Mouse (Mus musculus): ENCODE data around the gene Stip1. TPM values are rescaled to one million over a fixed set of nuclear protein-coding genes. Genes with fewer than 3 reads are reported as not detected.
"Not testable (repeated sequence)": the region's sequence is repeated elsewhere in the genome, so short reads cannot be mapped to it uniquely, and the experiment has no call there.

Stip1 gene
- polyA plus RNA-seq, 1 experiment from 2014 or later, result 104 TPM

GRCm38 (mm10) chr19:7075336-7075735 lies 35.6 kb upstream of the Stip1 start:
- not testable (repeated sequence) for H3K9ac ChIP-seq (ENCODE audit: low read depth, low read length); H3K4me3 ChIP-seq (ENCODE audit: low read depth, low read length); H3K36me3 ChIP-seq (ENCODE audit: control insufficient read depth, insufficient read depth); H3K9me3 ChIP-seq (replicated peaks; ENCODE audit: control insufficient read depth, low read length); H3K4me1 ChIP-seq (ENCODE audit: control insufficient read depth, low read depth, low read length); H3K4me2 ChIP-seq (ENCODE audit: low read depth, low read length); ATAC-seq (ENCODE audit: low read depth); H3K27ac ChIP-seq (ENCODE audit: low read length)
- H3K27me3 ChIP-seq (ENCODE audit: control insufficient read depth, insufficient read depth, low read depth, low read length), result peaks cover 10% of the 10 kb centered on the region
- 72% methylated on average over 11 of the region's 11 CpGs for WGBS (ENCODE audit: insufficient replicate concordance)

GRCm38 (mm10) chr19:7073997-7074781 lies 34.4 kb upstream of the Stip1 start:
- Histone ChIP-seq H3K36me3 (ENCODE audit: control insufficient read depth, insufficient read depth) (no peaks in the 10 kb centered on the region), H3K9ac (ENCODE audit: low read depth, low read length) (no peak overlapping the region), H3K4me1 (ENCODE audit: control insufficient read depth, low read depth, low read length) (no peaks in the 10 kb centered on the region; the same call in 1 of the 2 replicates), H3K9me3 (replicated peaks; ENCODE audit: control insufficient read depth, low read length) (no peaks in the 10 kb centered on the region), H3K27me3 (ENCODE audit: control insufficient read depth, insufficient read depth, low read depth, low read length) (peaks cover 21% of the 10 kb centered on the region), H3K27ac (ENCODE audit: low read length) (no peak overlapping the region), H3K4me3 (ENCODE audit: low read depth, low read length) (no peak overlapping the region), H3K4me2 (ENCODE audit: low read depth, low read length) (no peak overlapping the region)
- 67% methylated on average over 12 of the region's 12 CpGs for WGBS (ENCODE audit: insufficient replicate concordance)
- ATAC-seq (ENCODE audit: low read depth), result no peak

GRCm38 (mm10) chr19:7072221-7072620 lies 32.5 kb upstream of the Stip1 start:
- ATAC-seq (ENCODE audit: low read depth), result no peak
- Histone ChIP-seq H3K27ac (ENCODE audit: low read length) (no peak overlapping the region), H3K27me3 (ENCODE audit: control insufficient read depth, insufficient read depth, low read depth, low read length) (peaks cover 25% of the 10 kb centered on the region), H3K4me2 (ENCODE audit: low read depth, low read length) (no peak overlapping the region), H3K9ac (ENCODE audit: low read depth, low read length) (no peak overlapping the region), H3K36me3 (ENCODE audit: control insufficient read depth, insufficient read depth) (no peaks in the 10 kb centered on the region), H3K4me1 (ENCODE audit: control insufficient read depth, low read depth, low read length) (peaks cover 9% of the 10 kb centered on the region), H3K9me3 (replicated peaks; ENCODE audit: control insufficient read depth, low read length) (no peaks in the 10 kb centered on the region), H3K4me3 (ENCODE audit: low read depth, low read length) (no peak overlapping the region)
- WGBS (ENCODE audit: insufficient replicate concordance), result 62% methylated on average over 6 of the region's 6 CpGs

- H3K4me1 ChIP-seq (ENCODE audit: control insufficient read depth, low read depth, low read length), result peaks cover 20% of the 10 kb centered on the region
- no peaks in the 10 kb centered on the region for H3K9me3 ChIP-seq (replicated peaks; ENCODE audit: control insufficient read depth, low read length)
- H3K9ac ChIP-seq (ENCODE audit: low read depth, low read length), result no peak overlapping the region
- H3K27me3 ChIP-seq (ENCODE audit: control insufficient read depth, insufficient read depth, low read depth, low read length), result peaks cover 25% of the 10 kb centered on the region
- no peak overlapping the region for H3K27ac ChIP-seq (ENCODE audit: low read length)
- ATAC-seq (ENCODE audit: low read depth), result no peak
- H3K4me2 ChIP-seq (ENCODE audit: low read depth, low read length), result no peak overlapping the region
- 25% methylated on average over 4 of the region's 4 CpGs for WGBS (ENCODE audit: insufficient replicate concordance)
- no peaks in the 10 kb centered on the region for H3K36me3 ChIP-seq (ENCODE audit: control insufficient read depth, insufficient read depth)
- no peak overlapping the region for H3K4me3 ChIP-seq (ENCODE audit: low read depth, low read length)
Measured at GRCm38 (mm10) chr19:7070775-7071174, 31.0 kb upstream of the Stip1 start.

- Histone ChIP-seq H3K36me3 (ENCODE audit: control insufficient read depth, insufficient read depth) (no peaks in the 10 kb centered on the region), H3K4me3 (ENCODE audit: low read depth, low read length) (no peak overlapping the region), H3K4me2 (ENCODE audit: low read depth, low read length) (no peak overlapping the region), H3K27me3 (ENCODE audit: control insufficient read depth, insufficient read depth, low read depth, low read length) (peaks cover 25% of the 10 kb centered on the region), H3K4me1 (ENCODE audit: control insufficient read depth, low read depth, low read length) (peaks cover 20% of the 10 kb centered on the region), H3K9me3 (replicated peaks; ENCODE audit: control insufficient read depth, low read length) (no peaks in the 10 kb centered on the region), H3K27ac (ENCODE audit: low read length) (no peak overlapping the region), H3K9ac (ENCODE audit: low read depth, low read length) (no peak overlapping the region; the same call in 1 of the 2 replicates)
- WGBS (ENCODE audit: insufficient replicate concordance), result 26% methylated on average over 31 of the region's 35 CpGs
- no peak for ATAC-seq (ENCODE audit: low read depth)
Measured at GRCm38 (mm10) chr19:7069781-7070763, 30.3 kb upstream of the Stip1 start.

- Histone ChIP-seq H3K27me3 (ENCODE audit: control insufficient read depth, insufficient read depth, low read depth, low read length) (peaks cover 25% of the 10 kb centered on the region), H3K9ac (ENCODE audit: low read depth, low read length) (no peak overlapping the region), H3K4me2 (ENCODE audit: low read depth, low read length) (no peak overlapping the region), H3K27ac (ENCODE audit: low read length) (no peak overlapping the region), H3K4me3 (ENCODE audit: low read depth, low read length) (no peak overlapping the region), H3K36me3 (ENCODE audit: control insufficient read depth, insufficient read depth) (no peaks in the 10 kb centered on the region), H3K9me3 (replicated peaks; ENCODE audit: control insufficient read depth, low read length) (no peaks in the 10 kb centered on the region), H3K4me1 (ENCODE audit: control insufficient read depth, low read depth, low read length) (peaks cover 20% of the 10 kb centered on the region)
- ATAC-seq (ENCODE audit: low read depth), result no peak
- WGBS (ENCODE audit: insufficient replicate concordance), result 60% methylated on average over 11 of the region's 11 CpGs
Measured at GRCm38 (mm10) chr19:7068661-7069531, 29.1 kb upstream of the Stip1 start.

GRCm38 (mm10) chr19:7068136-7068535 lies 28.4 kb upstream of the Stip1 start:
- no peaks in the 10 kb centered on the region for H3K36me3 ChIP-seq (ENCODE audit: control insufficient read depth, insufficient read depth)
- H3K9ac ChIP-seq (ENCODE audit: low read depth, low read length), result no peak overlapping the region; the same call in 1 of the 2 replicates
- peaks cover 20% of the 10 kb centered on the region for H3K4me1 ChIP-seq (ENCODE audit: control insufficient read depth, low read depth, low read length)
- H3K27me3 ChIP-seq (ENCODE audit: control insufficient read depth, insufficient read depth, low read depth, low read length), result peaks cover 25% of the 10 kb centered on the region
- no peak overlapping the region for H3K4me3 ChIP-seq (ENCODE audit: low read depth, low read length)
- peak overlapping the region; percentile 43 for H3K4me2 ChIP-seq (ENCODE audit: low read depth, low read length)
- H3K27ac ChIP-seq (ENCODE audit: low read length), result no peak overlapping the region
- ATAC-seq (ENCODE audit: low read depth), result no peak
- no peaks in the 10 kb centered on the region for H3K9me3 ChIP-seq (replicated peaks; ENCODE audit: control insufficient read depth, low read length)
- WGBS (ENCODE audit: insufficient replicate concordance), result 7% methylated on average over 14 of the region's 14 CpGs

GRCm38 (mm10) chr19:7067344-7068050 lies 27.7 kb upstream of the Stip1 start:
- Histone ChIP-seq H3K4me1 (ENCODE audit: control insufficient read depth, low read depth, low read length) (peaks cover 20% of the 10 kb centered on the region), H3K9ac (ENCODE audit: low read depth, low read length) (peak overlapping the region; percentile 25; the same call in 1 of the 2 replicates), H3K4me2 (ENCODE audit: low read depth, low read length) (peak overlapping the region; percentile 43), H3K36me3 (ENCODE audit: control insufficient read depth, insufficient read depth) (no peaks in the 10 kb centered on the region), H3K27ac (ENCODE audit: low read length) (peak overlapping the region; percentile 12; the same call in 1 of the 2 replicates), H3K4me3 (ENCODE audit: low read depth, low read length) (peak overlapping the region; percentile 7; the same call in 1 of the 2 replicates), H3K9me3 (replicated peaks; ENCODE audit: control insufficient read depth, low read length) (no peaks in the 10 kb centered on the region), H3K27me3 (ENCODE audit: control insufficient read depth, insufficient read depth, low read depth, low read length) (peaks cover 25% of the 10 kb centered on the region)
- peak; percentile 71 for ATAC-seq (ENCODE audit: low read depth)
- 24% methylated on average over 20 of the region's 20 CpGs for WGBS (ENCODE audit: insufficient replicate concordance)
